Mouse (Mus musculus) heart, embryonic 14.5 days (tissue): ENCODE results near the gene Ptpru. TPM values are rescaled to one million over a fixed set of nuclear protein-coding genes. Genes with fewer than 3 reads are reported as not detected.
A peak's percentile ranks its signal among the peaks of the same experiment; 100 is the strongest.

ENCODE experiments used
- ATAC-seq: fragments of 200-750 bp; cut with Nextera tagmentation; 2 replicates; pipeline ENCODE4 v1.8.0; 2017; ENCODE audit warnings: low read depth, moderate TSS enrichment; ENCODE audit not compliant: insufficient number of reproducible peaks, insufficient read depth, low FRiP score
- H3K27ac ChIP-seq, 2 experiments: fragments of 200-500 bp in 1 of 2; fragments of 300-500 bp in 1 of 2; sonication (generic) in 1 of 2; replicated peaks in 1 of 2; 2 replicates each; pipeline ENCODE4 v1.5.1; 2012 to 2014; ENCODE audit warnings: low read depth in 2 of 2, low read length in 2 of 2, control low read depth in 1 of 2, mild to moderate bottlenecking in 1 of 2, mixed read lengths in 1 of 2; ENCODE audit not compliant: control insufficient read depth in 1 of 2, insufficient read depth in 1 of 2
- H3K27me3 ChIP-seq: fragments of 300-500 bp; sonication (generic); 2 replicates; pipeline ENCODE4 v1.6.1; 2014; ENCODE audit warnings: mild to moderate bottlenecking, low read length, control low read depth; ENCODE audit not compliant: control insufficient read depth, insufficient read depth
- H3K36me3 ChIP-seq: fragments of 300-500 bp; sonication (generic); 2 replicates; pipeline ENCODE4 v1.6.1; 2014; ENCODE audit warnings: mild to moderate bottlenecking, control low read depth, low read length, mixed read lengths; ENCODE audit not compliant: control insufficient read depth, insufficient read depth
- H3K4me1 ChIP-seq, 2 experiments: fragments of 200-500 bp in 1 of 2; fragments of 300-500 bp in 1 of 2; sonication (generic) in 1 of 2; 2 replicates each; pipeline ENCODE4 v1.6.1; 2012 to 2014; ENCODE audit warnings: low read length in 2 of 2, control low read depth in 1 of 2, mixed read lengths in 1 of 2; ENCODE audit not compliant: control insufficient read depth in 2 of 2, insufficient read depth in 2 of 2
- H3K4me2 ChIP-seq: fragments of 300-500 bp; sonication (generic); 2 replicates; pipeline ENCODE4 v1.6.1; 2014; ENCODE audit warnings: mild to moderate bottlenecking, low read length
- H3K4me3 ChIP-seq, 2 experiments: fragments of 200-500 bp in 1 of 2; fragments of 300-500 bp in 1 of 2; sonication (generic) in 1 of 2; 2 replicates each; pipeline ENCODE4 v1.5.1; 2012 to 2014; ENCODE audit warnings: low read length in 2 of 2, mild to moderate bottlenecking in 2 of 2, control low read depth in 1 of 2, low read depth in 1 of 2, moderate library complexity in 1 of 2; ENCODE audit not compliant: control insufficient read depth in 1 of 2, insufficient read depth in 1 of 2
- H3K9ac ChIP-seq: fragments of 300-500 bp; sonication (generic); 2 replicates; pipeline ENCODE4 v1.6.1; 2014; ENCODE audit warnings: mild to moderate bottlenecking, low read length
- H3K9me3 ChIP-seq: fragments of 300-500 bp; sonication (generic); 2 replicates; pipeline ENCODE4 v1.6.1; 2016; ENCODE audit warnings: low read length, control low read depth; ENCODE audit not compliant: control insufficient read depth
- WGBS: fragments of 180-500 bp; shearing (Covaris S2); extraction: QIAGEN DNeasy Blood & Tissue Kit; methylation state at CpG from one replicate; pipeline ENCODE4 v1.1.7; 2014; 5-methylcytosine and 5-hydroxymethylcytosine counted together
- polyA plus RNA-seq: library from polyadenylated mRNA; unstranded; fragments of >200 nt; fragmentation: Nextera tagmentation; extraction: Ambion mirVana; gene quantifications from 2 replicates; pipeline ENCODE4 v1.2.1, GENCODE M21; 2014

The Ptpru gene
- polyA plus RNA-seq, 1 experiment from 2014 or later = 1.2 TPM

GRCm38 (mm10) chr4:131723415-131724080, 114.5 kb downstream of the Ptpru start:
- ATAC-seq = no peak
- Histone ChIP-seq H3K4me1 (peaks cover 2 to 6% of the 10 kb centered on the region in 2 experiments; a peak in 2 of 4 replicates), H3K36me3 (no peaks in the 10 kb centered on the region), H3K4me2 (no peak overlapping the region), H3K27me3 (no peaks in the 10 kb centered on the region), H3K9ac (no peak overlapping the region), H3K4me3 (no peak overlapping the region), H3K9me3 (no peaks in the 10 kb centered on the region), H3K27ac (no peak overlapping the region)
- 54% methylated on average over 11 of the region's 11 CpGs for WGBS

GRCm38 (mm10) chr4:131722121-131722841, 115.8 kb downstream of the Ptpru start:
- 0 out of 2 replicates have a peak, but pooled peaks have one; percentile 22 for ATAC-seq
- H3K36me3 ChIP-seq = no peaks in the 10 kb centered on the region
- H3K4me2 ChIP-seq = no peak overlapping the region
- no peak overlapping the region for H3K27ac ChIP-seq
- H3K9me3 ChIP-seq = no peaks in the 10 kb centered on the region
- WGBS = 25% methylated on average over 8 of the region's 8 CpGs
- no peaks in the 10 kb centered on the region for H3K27me3 ChIP-seq
- no peak overlapping the region for H3K4me3 ChIP-seq
- no peak overlapping the region for H3K9ac ChIP-seq
- H3K4me1 ChIP-seq = peaks cover 2 to 6% of the 10 kb centered on the region in 2 experiments; a peak in 2 of 4 replicates

GRCm38 (mm10) chr4:131719151-131719550, 118.9 kb downstream of the Ptpru start:
- no peaks in the 10 kb centered on the region for H3K36me3 ChIP-seq
- no peak overlapping the region for H3K9ac ChIP-seq
- H3K27ac ChIP-seq = no peak overlapping the region
- H3K4me1 ChIP-seq = peaks cover 2 to 6% of the 10 kb centered on the region in 2 experiments; a peak in 2 of 4 replicates
- WGBS = 64% methylated on average over 5 of the region's 5 CpGs
- ATAC-seq = no peak
- H3K27me3 ChIP-seq = no peaks in the 10 kb centered on the region
- H3K4me3 ChIP-seq = no peak overlapping the region
- H3K4me2 ChIP-seq = no peak overlapping the region
- H3K9me3 ChIP-seq = no peaks in the 10 kb centered on the region

Other genes with a start within 250 kb of the Ptpru start
- gene Mecr, start 5.2 kb upstream of the Ptpru start, polyA plus RNA-seq = 39.1 and 44.1 TPM in 2 replicates
- gene Srsf4, start 35.3 kb upstream of the Ptpru start, polyA plus RNA-seq = 63.6 and 69.1 TPM in 2 replicates
- 3.6 and 4.3 TPM in 2 replicates for gene Tmem200b, start 83.5 kb upstream of the Ptpru start, polyA plus RNA-seq
- 0.20 TPM in 2 replicates for gene Gm10300, start 236.4 kb upstream of the Ptpru start, polyA plus RNA-seq
- gene Epb41, start 237.0 kb upstream of the Ptpru start, polyA plus RNA-seq = 45.7 and 59.0 TPM in 2 replicates